Mouse (Mus musculus) embryonic facial prominence, embryonic 11.5 days (tissue): ENCODE data around the gene Bicral. TPM values are rescaled to one million over a fixed set of nuclear protein-coding genes. Genes with fewer than 3 reads are reported as not detected.
"Not testable (repeated sequence)": the region's sequence is repeated elsewhere in the genome, so short reads cannot be mapped to it uniquely, and the experiment has no call there.

Experiments used
- ATAC-seq: fragments of 200-750 bp; cut with Nextera tagmentation; replicated peaks from 2 replicates; pipeline ENCODE4 v1.8.0; 2017; ENCODE audit warnings: low read depth; ENCODE audit not compliant: insufficient number of reproducible peaks, low FRiP score, low TSS enrichment
- DNase-seq: peaks from one replicate; pipeline ENCODE4 v3.0.0-alpha.2; 2015; ENCODE audit warnings: low spot score
- H3K27ac ChIP-seq: fragments of 300-500 bp; sonication (generic); replicated peaks from 2 replicates; pipeline ENCODE4 v1.5.1; 2014; ENCODE audit warnings: mild to moderate bottlenecking, low read depth, low read length, control low read depth
- H3K27me3 ChIP-seq: fragments of 300-500 bp; sonication (generic); 2 replicates; pipeline ENCODE4 v1.6.1; 2014; ENCODE audit warnings: mild to moderate bottlenecking, low read length, moderate library complexity, mixed read lengths; ENCODE audit not compliant: control insufficient read depth, insufficient read depth
- H3K36me3 ChIP-seq: fragments of 300-500 bp; sonication (generic); replicated peaks from 2 replicates; pipeline ENCODE4 v1.6.1; 2014; ENCODE audit warnings: low read depth, mild to moderate bottlenecking, low read length, moderate library complexity, mixed read lengths; ENCODE audit not compliant: control insufficient read depth, insufficient read depth
- H3K4me1 ChIP-seq: fragments of 300-500 bp; sonication (generic); 2 replicates; pipeline ENCODE4 v1.6.1; 2014; ENCODE audit warnings: low read length, mixed read lengths; ENCODE audit not compliant: control insufficient read depth, insufficient read depth
- H3K4me2 ChIP-seq: fragments of 300-500 bp; sonication (generic); 2 replicates; pipeline ENCODE4 v1.6.1; 2014; ENCODE audit warnings: low read depth, mild to moderate bottlenecking, control low read depth, low read length, moderate library complexity
- H3K4me3 ChIP-seq: fragments of 300-500 bp; sonication (generic); 2 replicates; pipeline ENCODE4 v1.5.1; 2014; ENCODE audit warnings: low read depth, low read length, control low read depth
- H3K9ac ChIP-seq: fragments of 300-500 bp; sonication (generic); replicated peaks from 2 replicates; pipeline ENCODE4 v1.6.1; 2014; ENCODE audit warnings: mild to moderate bottlenecking, control low read depth, low read length
- H3K9me3 ChIP-seq: fragments of 300-500 bp; sonication (generic); replicated peaks from 2 replicates; pipeline ENCODE4 v1.6.1; 2016; ENCODE audit warnings: mild to moderate bottlenecking, low read length, inconsistent platforms, mixed read lengths; ENCODE audit not compliant: control insufficient read depth
- WGBS: fragments of 180-500 bp; shearing (Covaris S2); extraction: QIAGEN DNeasy Blood & Tissue Kit; methylation state at CpG from one replicate; pipeline ENCODE4 v1.1.7; 2014; 5-methylcytosine and 5-hydroxymethylcytosine counted together
- polyA plus RNA-seq: library from polyadenylated mRNA; unstranded; fragments of >200 nt; fragmentation: Nextera tagmentation; extraction: Ambion mirVana; gene quantifications from 2 replicates; pipeline ENCODE4 v1.2.1, GENCODE M21; 2014

Bicral gene
- polyA plus RNA-seq, 1 experiment from 2014 or later, result 4.7 TPM

DNA sequence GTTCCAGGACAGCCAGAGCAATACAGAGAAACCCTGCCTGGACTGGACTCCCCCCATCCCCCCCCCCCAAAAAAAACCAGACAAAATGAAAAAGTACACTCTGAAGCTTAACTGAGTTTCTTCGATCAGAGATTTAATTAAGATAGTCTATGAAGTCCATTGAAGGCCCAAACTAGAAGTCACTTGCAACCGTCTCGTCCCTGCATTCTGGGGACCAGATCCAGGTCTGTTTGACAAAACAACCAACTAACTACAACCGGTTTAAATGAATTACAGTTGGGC, 2.2 kb downstream of the Bicral start:
- no peaks in the 10 kb centered on the region for H3K36me3 ChIP-seq
- peak overlapping the region; percentile 100 for H3K27ac ChIP-seq
- peak overlapping the region; percentile 84 for H3K4me3 ChIP-seq
- no peaks in the 10 kb centered on the region for H3K9me3 ChIP-seq
- peaks cover 2% of the 10 kb centered on the region; the same call in 1 of the 2 replicates for H3K4me1 ChIP-seq
- WGBS, result 17% methylated on average over 4 of the region's 4 CpGs
- H3K9ac ChIP-seq, result peak overlapping the region; percentile 98
- DNase-seq (no peak), ATAC-seq (no peak)
- no peaks in the 10 kb centered on the region for H3K27me3 ChIP-seq
- peak overlapping the region; percentile 45 for H3K4me2 ChIP-seq

DNA sequence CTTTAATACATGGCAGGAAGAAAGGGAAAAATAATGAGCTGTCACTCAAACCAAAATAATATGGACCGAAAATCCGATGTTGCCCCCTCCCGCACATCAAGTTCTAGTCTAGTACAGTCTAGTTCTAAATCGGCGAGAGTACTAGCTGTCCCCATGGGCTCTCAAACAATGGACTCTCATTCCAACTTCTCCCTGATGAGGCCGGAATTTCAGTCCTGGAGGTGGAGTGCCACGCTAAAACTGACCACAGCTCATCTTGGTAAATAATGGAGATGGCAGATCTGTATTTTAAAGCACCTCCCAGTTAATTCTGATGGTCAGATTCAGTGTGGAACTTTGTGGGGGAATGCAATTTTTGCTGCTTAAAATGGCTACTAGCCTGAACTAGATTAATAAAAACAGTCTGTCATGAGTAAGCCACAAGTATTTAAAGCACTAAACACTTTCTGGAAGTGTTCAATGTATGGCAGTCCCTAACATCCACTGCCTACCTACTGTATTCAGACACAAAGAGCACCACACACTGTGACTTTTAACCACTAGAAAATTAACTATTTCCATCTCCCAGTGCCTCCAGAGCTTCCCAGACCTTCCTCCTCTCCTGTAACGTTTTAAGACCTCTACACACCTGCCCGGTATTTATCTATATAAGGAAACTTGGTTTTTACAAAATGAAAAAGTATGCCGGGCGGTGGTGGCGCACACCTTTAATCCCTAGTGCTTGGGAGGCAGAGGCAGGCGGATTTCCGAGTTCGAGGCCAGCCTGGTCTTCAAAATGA, 2.8 kb downstream of the Bicral start:
- peak; percentile 25 for DNase-seq
- H3K4me3 ChIP-seq, result peak overlapping the region; percentile 84
- H3K27me3 ChIP-seq, result no peaks in the 10 kb centered on the region
- H3K9ac ChIP-seq, result peak overlapping the region; percentile 98
- H3K27ac ChIP-seq, result peak overlapping the region; percentile 100; the same call in 1 of the 2 replicates
- peak overlapping the region; percentile 45 for H3K4me2 ChIP-seq
- H3K4me1 ChIP-seq, result peaks cover 2% of the 10 kb centered on the region; the same call in 1 of the 2 replicates
- H3K9me3 ChIP-seq, result no peaks in the 10 kb centered on the region
- H3K36me3 ChIP-seq, result no peaks in the 10 kb centered on the region
- no peak for ATAC-seq
- 69% methylated on average over 15 of the region's 15 CpGs for WGBS

DNA sequence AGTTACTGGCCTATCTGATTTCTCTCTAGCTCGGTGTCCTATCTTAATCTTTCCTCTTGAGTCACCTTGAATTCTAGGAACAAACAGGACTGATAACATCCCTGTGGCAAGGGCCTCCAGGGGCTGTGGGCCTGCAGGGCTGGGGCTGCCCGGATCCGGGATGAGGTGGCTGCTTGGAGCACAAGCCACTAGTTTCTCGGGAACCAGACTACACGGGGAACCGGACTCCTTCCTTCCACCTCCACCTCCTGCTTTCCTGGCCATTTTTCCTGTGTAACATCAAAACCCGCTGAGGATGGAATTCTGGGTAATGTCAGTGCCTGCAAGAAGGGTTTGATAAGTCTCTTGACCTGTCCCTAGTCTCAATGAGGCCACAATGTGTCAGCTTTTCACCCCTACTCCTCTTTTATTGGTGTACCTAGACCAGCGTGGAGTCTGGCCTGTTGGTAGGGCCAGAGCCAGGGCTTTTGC, 3.6 kb downstream of the Bicral start:
- H3K27ac ChIP-seq, result no peak overlapping the region
- DNase-seq, result no peak

DNA sequence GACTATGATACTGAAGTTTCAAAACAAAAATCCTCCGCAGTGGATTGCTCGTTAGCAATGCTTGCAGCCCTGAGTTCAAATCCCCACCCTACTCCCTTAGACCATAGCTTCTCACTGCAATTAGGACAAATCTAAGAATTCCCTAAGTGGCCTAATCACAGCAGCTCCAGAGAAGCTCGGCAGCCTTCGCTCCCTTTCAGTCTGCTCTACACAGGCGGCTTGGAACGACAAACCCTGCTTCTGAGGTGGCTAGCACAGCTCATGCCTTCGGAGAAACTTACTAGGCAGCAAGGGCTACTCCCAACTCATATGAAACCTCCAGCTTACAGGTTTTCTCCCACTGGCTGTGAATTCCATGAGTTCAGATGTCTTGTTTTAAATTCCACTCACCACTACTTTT, 4.2 kb downstream of the Bicral start:
- no peak overlapping the region for H3K4me3 ChIP-seq
- no peak for DNase-seq
- no peaks in the 10 kb centered on the region for H3K36me3 ChIP-seq
- H3K27me3 ChIP-seq, result no peaks in the 10 kb centered on the region
- no peaks in the 10 kb centered on the region for H3K9me3 ChIP-seq
- H3K27ac ChIP-seq, result no peak overlapping the region
- no peak for ATAC-seq
- no peak overlapping the region for H3K9ac ChIP-seq
- peaks cover 2% of the 10 kb centered on the region; the same call in 1 of the 2 replicates for H3K4me1 ChIP-seq
- WGBS, result 83% methylated on average over 7 of the region's 7 CpGs
- H3K4me2 ChIP-seq, result no peak overlapping the region; the same call in 1 of the 2 replicates

More for the DNA sequence above, 3.6 kb downstream of the Bicral start:
- Histone ChIP-seq H3K4me1 (peaks cover 2% of the 10 kb centered on the region; the same call in 1 of the 2 replicates), H3K9ac (no peak overlapping the region), H3K36me3 (no peaks in the 10 kb centered on the region), H3K4me2 (no peak overlapping the region), H3K4me3 (no peak overlapping the region), H3K27me3 (no peaks in the 10 kb centered on the region), H3K9me3 (no peaks in the 10 kb centered on the region)
- no peak for ATAC-seq
- WGBS, result 87% methylated on average over 8 of the region's 8 CpGs

DNA sequence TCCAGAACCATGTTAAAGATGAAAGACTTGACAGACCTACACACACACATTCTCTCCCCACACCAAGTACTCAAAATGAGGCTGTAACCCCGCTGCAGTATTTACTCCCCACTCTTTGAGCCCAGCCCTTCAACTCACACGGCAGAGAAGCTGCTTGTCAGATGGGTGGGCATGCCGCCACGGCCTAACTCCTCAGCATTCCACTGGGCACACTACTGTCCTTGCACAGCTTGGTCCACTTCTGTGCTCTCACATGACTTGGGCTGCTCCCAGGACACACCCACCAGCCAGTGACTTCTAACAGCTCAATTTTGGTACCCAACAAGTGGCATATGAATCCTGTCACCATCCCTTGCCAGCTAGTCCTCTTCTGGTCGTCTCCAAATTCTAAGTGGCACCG, 5.0 kb downstream of the Bicral start:
- no peaks in the 10 kb centered on the region for H3K36me3 ChIP-seq
- H3K9ac ChIP-seq, result no peak overlapping the region
- H3K4me2 ChIP-seq, result no peak overlapping the region
- H3K27me3 ChIP-seq, result no peaks in the 10 kb centered on the region
- H3K4me3 ChIP-seq, result no peak overlapping the region
- ATAC-seq (no peak), DNase-seq (no peak)
- 71% methylated on average over 6 of the region's 6 CpGs for WGBS
- 0 out of 2 replicates have a peak overlapping the region, but pooled peaks have one; percentile 0 for H3K27ac ChIP-seq
- H3K4me1 ChIP-seq, result peaks cover 2% of the 10 kb centered on the region; the same call in 1 of the 2 replicates
- H3K9me3 ChIP-seq, result no peaks in the 10 kb centered on the region

DNA sequence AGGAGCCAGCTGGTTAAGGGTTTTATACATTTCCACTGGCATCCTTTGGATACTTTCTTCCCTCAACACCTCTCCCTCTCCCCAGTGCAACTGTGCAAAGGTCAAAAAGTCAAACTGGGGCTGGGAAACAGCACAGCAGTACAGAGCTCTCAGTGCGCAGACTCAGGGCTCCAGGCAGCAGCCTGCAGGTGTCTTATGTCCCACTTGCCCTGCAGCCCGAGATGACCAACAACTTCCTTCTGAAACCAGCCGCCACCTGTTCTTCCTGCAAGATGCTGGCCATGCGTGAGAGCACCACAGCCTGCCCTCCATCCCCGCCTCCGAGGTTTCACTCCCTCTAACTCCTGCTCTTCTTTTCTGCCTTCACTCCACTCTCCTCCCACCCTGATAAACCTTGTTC, 5.6 kb downstream of the Bicral start:
- H3K9me3 ChIP-seq, result no peaks in the 10 kb centered on the region
- H3K27ac ChIP-seq, result no peak overlapping the region
- peaks cover 2% of the 10 kb centered on the region; the same call in 1 of the 2 replicates for H3K4me1 ChIP-seq
- H3K4me3 ChIP-seq, result no peak overlapping the region
- H3K27me3 ChIP-seq, result no peaks in the 10 kb centered on the region
- no peaks in the 10 kb centered on the region for H3K36me3 ChIP-seq
- H3K9ac ChIP-seq, result no peak overlapping the region
- DNase-seq (peak; percentile 43), ATAC-seq (no peak)
- WGBS, result 33% methylated on average over 6 of the region's 6 CpGs
- H3K4me2 ChIP-seq, result no peak overlapping the region

DNA sequence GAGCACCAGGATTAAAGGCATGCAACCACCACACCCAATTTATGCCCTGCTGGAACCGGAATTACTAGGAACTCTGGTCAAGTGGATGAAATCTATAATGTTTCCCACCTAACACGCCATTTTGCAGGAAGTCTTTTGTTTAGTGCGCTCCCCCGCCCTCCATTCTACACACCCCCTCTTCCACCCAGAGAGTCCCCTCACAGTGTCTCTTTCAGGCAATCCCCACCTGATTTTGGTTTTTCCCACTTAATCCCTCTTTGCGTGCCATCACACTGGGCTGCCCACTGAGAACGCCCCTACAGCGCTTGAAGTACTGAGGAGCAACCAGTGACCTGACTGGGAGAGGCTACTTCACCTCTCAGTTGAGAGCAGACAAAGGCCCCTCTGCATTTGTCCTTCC, 11.1 kb downstream of the Bicral start:
- no peak overlapping the region for H3K4me2 ChIP-seq
- H3K9me3 ChIP-seq, result no peaks in the 10 kb centered on the region
- WGBS, result 88% methylated on average over 7 of the region's 7 CpGs
- H3K4me3 ChIP-seq, result no peak overlapping the region
- no peaks in the 10 kb centered on the region for H3K4me1 ChIP-seq
- ATAC-seq (no peak), DNase-seq (no peak)
- no peak overlapping the region for H3K9ac ChIP-seq
- H3K27me3 ChIP-seq, result no peaks in the 10 kb centered on the region
- H3K27ac ChIP-seq, result no peak overlapping the region
- H3K36me3 ChIP-seq, result no peaks in the 10 kb centered on the region

DNA sequence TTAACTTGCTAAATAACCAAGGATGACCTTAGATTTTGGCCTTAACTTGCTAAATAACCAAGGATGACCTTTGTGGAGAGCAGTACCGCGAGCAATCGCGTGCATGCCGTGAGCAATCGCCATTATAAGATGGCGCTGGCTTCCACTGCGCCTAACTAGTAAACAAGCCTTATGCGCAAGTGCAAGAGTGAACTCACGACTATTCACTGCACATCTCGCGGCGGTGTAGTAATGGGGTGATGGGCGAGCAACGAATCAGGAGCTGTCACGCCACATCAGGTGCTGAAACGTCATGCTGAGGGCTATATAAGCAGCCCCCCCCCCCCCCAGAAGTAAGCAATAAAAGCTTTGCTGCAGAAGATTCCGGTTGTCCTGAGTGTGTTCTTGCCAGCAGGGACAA, 11.7 kb downstream of the Bicral start:
- not testable (repeated sequence) for H3K4me3 ChIP-seq, H3K4me1 ChIP-seq, H3K9me3 ChIP-seq, H3K27ac ChIP-seq, ATAC-seq, DNase-seq, H3K9ac ChIP-seq, H3K27me3 ChIP-seq, H3K4me2 ChIP-seq, H3K36me3 ChIP-seq
- WGBS, result 94% methylated on average over 18 of the region's 18 CpGs
